Mouse (Mus musculus) urinary bladder, postnatal 36 days (tissue): ENCODE data around the gene Gm42688.

Source experiments
- DNase-seq, 2 experiments: peaks; one replicate each; pipeline ENCODE4 v3.0.0; 2022; ENCODE audit warnings: low spot score in 2 of 2, mixed read lengths in 1 of 2

Gm42688 gene

GRCm38 (mm10) chr6:83101316-83101687 is at the start of gene Gm42688, which contains the start of gene Ccdc142:
Gene Gm42688 (plus strand): TSS chr6:83101617.
Gene Ccdc142 (plus strand): TSS chr6:83101601.
- peak; percentile 86 to 89 for DNase-seq

- DNase-seq, result peak in 1 of 2 experiments; percentile 26
Observed at GRCm38 (mm10) chr6:83053136-83053960, 48.1 kb upstream of the Gm42688 start.

- DNase-seq, result peak; percentile 96 to 97
Observed at GRCm38 (mm10) chr6:83054074-83054851, 47.2 kb upstream of the Gm42688 start, which contains the start of gene Aup1. Gene Aup1 (plus strand): TSS chr6:83054521.

GRCm38 (mm10) chr6:83054871-83055431 is 46.5 kb upstream of the Gm42688 start, which contains the start of gene Htra2:
Gene Htra2 (minus strand): TSS chr6:83055273.
- DNase-seq, result no peak

GRCm38 (mm10) chr6:83057790-83058189 is 43.6 kb upstream of the Gm42688 start, which contains the start of gene Dqx1:
Gene Dqx1 (plus strand): TSS chr6:83057844.
- DNase-seq, result peak in 1 of 2 experiments; percentile 36

- DNase-seq, result no peak
Observed at GRCm38 (mm10) chr6:83058725-83059124, 42.7 kb upstream of the Gm42688 start.

GRCm38 (mm10) chr6:83065995-83066394 is 35.4 kb upstream of the Gm42688 start:
- DNase-seq, result no peak

- no peak for DNase-seq
Observed at GRCm38 (mm10) chr6:83066441-83066840, 35.0 kb upstream of the Gm42688 start.

GRCm38 (mm10) chr6:83068221-83068620 is 33.2 kb upstream of the Gm42688 start:
- DNase-seq, result no peak

- no peak for DNase-seq
Observed at GRCm38 (mm10) chr6:83068706-83069487, 32.5 kb upstream of the Gm42688 start.

GRCm38 (mm10) chr6:83069488-83070246 is 31.8 kb upstream of the Gm42688 start:
- DNase-seq, result no peak

GRCm38 (mm10) chr6:83070247-83070310 is 31.3 kb upstream of the Gm42688 start, which contains the start of gene Tlx2:
Gene Tlx2 (minus strand): TSS chr6:83070293.
- no peak for DNase-seq

GRCm38 (mm10) chr6:83070311-83071219 is 30.9 kb upstream of the Gm42688 start:
- DNase-seq, result peak in 1 of 2 experiments; percentile 28

GRCm38 (mm10) chr6:83071220-83071619 is 30.2 kb upstream of the Gm42688 start:
- no peak for DNase-seq

GRCm38 (mm10) chr6:83074979-83075378 is 26.4 kb upstream of the Gm42688 start:
- DNase-seq, result no peak

GRCm38 (mm10) chr6:83077630-83078323 is 23.6 kb upstream of the Gm42688 start, which contains the start of gene Pcgf1:
Gene Pcgf1 (plus strand): TSS chr6:83077869.
- peak; percentile 20 to 39 for DNase-seq

GRCm38 (mm10) chr6:83078324-83078858 is 23.0 kb upstream of the Gm42688 start:
- DNase-seq, result peak; percentile 99

- no peak for DNase-seq
Observed at GRCm38 (mm10) chr6:83080210-83080609, 21.2 kb upstream of the Gm42688 start.

- DNase-seq, result no peak
Observed at GRCm38 (mm10) chr6:83083497-83083896, 17.9 kb upstream of the Gm42688 start.
